Mouse (Mus musculus) embryonic facial prominence, embryonic 10.5 days (tissue): ENCODE data around the gene Zkscan1. TPM values are rescaled to one million over a fixed set of nuclear protein-coding genes. Genes with fewer than 3 reads are reported as not detected.
"Not testable (repeated sequence)": the region's sequence is repeated elsewhere in the genome, so short reads cannot be mapped to it uniquely, and the experiment has no call there.

Experiments
- DNase-seq: peaks from one replicate; pipeline ENCODE4 v3.0.0-alpha.2; 2017; ENCODE audit warnings: low spot score
- H3K27ac ChIP-seq: fragments of 300-500 bp; sonication (generic); replicated peaks from 2 replicates; pipeline ENCODE4 v1.5.1; 2016; ENCODE audit warnings: mild to moderate bottlenecking
- H3K27me3 ChIP-seq: fragments of 300-500 bp; sonication (generic); replicated peaks from 2 replicates; pipeline ENCODE4 v1.6.1; 2016; ENCODE audit warnings: low read depth, mild to moderate bottlenecking; ENCODE audit not compliant: poor library complexity, severe bottlenecking
- H3K36me3 ChIP-seq: fragments of 300-500 bp; sonication (generic); replicated peaks from 2 replicates; pipeline ENCODE4 v1.6.1; 2016; ENCODE audit warnings: mild to moderate bottlenecking, moderate library complexity
- H3K4me1 ChIP-seq: fragments of 300-500 bp; sonication (generic); 2 replicates; pipeline ENCODE4 v1.6.1; 2016
- H3K4me3 ChIP-seq: fragments of 300-500 bp; sonication (generic); 2 replicates; pipeline ENCODE4 v1.5.1; 2016; ENCODE audit warnings: mild to moderate bottlenecking, moderate library complexity
- H3K9me3 ChIP-seq: fragments of 300-500 bp; sonication (generic); 2 replicates; pipeline ENCODE4 v1.6.1; 2016; ENCODE audit warnings: mild to moderate bottlenecking
- WGBS: fragments of 180-500 bp; shearing (Covaris S2); methylation state at CpG from one replicate; pipeline ENCODE4 v1.1.7; 2016; 5-methylcytosine and 5-hydroxymethylcytosine counted together
- polyA plus RNA-seq: library from polyadenylated mRNA; unstranded; fragments of >200 nt; fragmentation: Nextera tagmentation; extraction: Ambion mirVana; gene quantifications from 2 replicates; pipeline ENCODE4 v1.2.1, GENCODE M21; 2016

Gene Zkscan1
- 28.2 and 30.0 TPM in 2 replicates for polyA plus RNA-seq

DNA sequence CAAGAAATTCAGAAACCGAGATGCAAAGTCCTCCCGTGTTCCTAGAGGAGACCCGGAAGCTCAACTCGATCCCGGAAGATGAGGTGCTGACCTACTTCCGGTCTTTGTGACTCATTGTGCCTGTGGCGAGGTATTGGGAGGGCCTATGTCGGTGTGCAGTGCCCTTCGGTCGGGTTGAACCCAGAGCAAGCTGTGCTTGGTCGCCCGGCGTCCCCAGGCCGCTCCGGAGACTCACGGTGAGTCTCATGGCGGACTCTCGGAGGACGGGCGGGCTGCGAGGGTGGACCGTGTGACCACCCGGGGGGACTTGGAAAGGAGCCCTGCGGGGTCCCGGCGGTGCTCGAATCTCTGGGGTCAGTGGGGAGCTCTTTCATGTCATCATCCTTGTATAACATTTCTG is at the start of gene Zkscan1:
TSS of gene Zkscan1 (plus strand) at position 89 of the 400 bp plus-strand sequence.
- peak within 1 kb of the TSS; percentile 95 for H3K4me3 ChIP-seq
- WGBS, result under 1% methylated on average over 27 of the region's 27 CpGs
- peak within 1 kb of the TSS; percentile 99 for H3K27ac ChIP-seq
- peaks cover 11% of the 10 kb centered on the region for H3K4me1 ChIP-seq
- peak; percentile 89 for DNase-seq
- no peaks in the 10 kb centered on the region for H3K9me3 ChIP-seq
- no peaks in the 10 kb centered on the region for H3K27me3 ChIP-seq
- H3K36me3 ChIP-seq, result peaks cover 25% of the 10 kb centered on the region

DNA sequence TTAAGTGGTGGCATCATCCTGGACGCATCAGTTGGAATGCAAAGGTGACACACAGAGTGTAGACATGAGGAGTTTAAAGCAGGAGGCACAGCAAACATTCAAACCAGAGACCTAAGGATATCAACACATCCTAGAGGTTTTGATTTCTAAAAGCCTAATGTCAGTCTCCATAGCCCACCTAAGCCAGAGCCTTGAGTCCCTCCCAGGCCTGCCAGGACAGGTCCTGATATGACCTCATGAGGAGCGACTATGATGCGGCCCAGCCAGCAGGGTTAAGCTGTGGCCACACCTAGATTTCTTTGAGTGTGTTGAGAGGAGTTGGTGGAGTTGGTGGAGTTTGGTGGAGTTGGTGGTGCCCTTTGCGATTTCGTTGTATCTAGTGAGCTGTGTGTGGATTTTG is 32.0 kb upstream of the Zkscan1 start, which contains the start of gene Smok3c:
TSS of gene Smok3c (plus strand) at position 301 of the 400 bp plus-strand sequence.
- H3K36me3 ChIP-seq, H3K4me3 ChIP-seq, H3K27ac ChIP-seq, DNase-seq, H3K9me3 ChIP-seq, H3K4me1 ChIP-seq, H3K27me3 ChIP-seq: not testable (repeated sequence)
- no CpG with 5 or more reads among the region's 5 CpGs for WGBS

DNA sequence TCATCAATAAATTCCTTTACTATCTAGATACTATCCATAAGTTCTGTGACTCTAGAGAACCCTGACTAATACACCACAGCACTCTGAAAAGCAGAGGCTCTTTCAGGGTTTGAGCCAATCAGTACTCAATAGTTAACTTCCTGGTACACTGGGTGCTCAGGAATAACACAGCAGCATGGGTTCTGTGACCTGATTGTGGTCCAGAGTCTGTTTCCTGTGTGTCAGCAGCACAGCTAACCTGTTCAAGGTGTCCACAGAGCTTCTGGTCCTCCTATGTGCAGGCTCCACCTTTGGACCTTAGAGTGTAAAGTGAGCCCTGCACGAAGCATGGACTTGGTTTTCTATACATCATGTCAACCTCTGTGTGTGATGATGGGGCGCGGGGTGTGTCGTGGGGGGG is 11.1 kb upstream of the Zkscan1 start:
- no peaks in the 10 kb centered on the region for H3K4me1 ChIP-seq
- no peaks in the 10 kb centered on the region for H3K9me3 ChIP-seq
- H3K4me3 ChIP-seq, result no peak overlapping the region
- H3K36me3 ChIP-seq, result no peaks in the 10 kb centered on the region
- DNase-seq, result no peak
- no peaks in the 10 kb centered on the region for H3K27me3 ChIP-seq
- WGBS, result 90% methylated on average over 4 of the region's 4 CpGs
- no peak overlapping the region for H3K27ac ChIP-seq

DNA sequence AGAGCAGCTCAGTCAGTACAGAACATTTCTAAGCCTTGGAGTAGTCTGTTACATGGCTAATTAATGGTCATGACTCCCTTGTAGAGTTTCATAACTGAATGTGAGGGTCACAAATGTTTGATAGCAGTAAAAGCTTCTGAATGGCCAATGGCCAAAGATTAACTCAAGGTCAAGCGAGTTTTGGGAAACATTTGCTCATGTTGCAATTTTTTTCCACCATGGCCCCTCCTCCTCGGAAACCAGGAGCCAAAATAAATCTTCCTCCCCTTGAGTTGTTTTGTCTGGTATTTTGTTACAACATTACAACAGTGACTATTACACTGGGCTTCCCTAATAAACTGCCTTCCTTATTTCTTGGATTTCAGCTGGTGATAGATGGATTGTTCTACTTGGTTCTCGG is 9.2 kb upstream of the Zkscan1 start:
- Histone ChIP-seq H3K9me3 (no peaks in the 10 kb centered on the region), H3K36me3 (no peaks in the 10 kb centered on the region), H3K4me3 (no peak overlapping the region), H3K27ac (no peak overlapping the region), H3K4me1 (no peaks in the 10 kb centered on the region), H3K27me3 (no peaks in the 10 kb centered on the region)
- no peak for DNase-seq
- WGBS, result 78% methylated on average over 3 of the region's 3 CpGs

DNA sequence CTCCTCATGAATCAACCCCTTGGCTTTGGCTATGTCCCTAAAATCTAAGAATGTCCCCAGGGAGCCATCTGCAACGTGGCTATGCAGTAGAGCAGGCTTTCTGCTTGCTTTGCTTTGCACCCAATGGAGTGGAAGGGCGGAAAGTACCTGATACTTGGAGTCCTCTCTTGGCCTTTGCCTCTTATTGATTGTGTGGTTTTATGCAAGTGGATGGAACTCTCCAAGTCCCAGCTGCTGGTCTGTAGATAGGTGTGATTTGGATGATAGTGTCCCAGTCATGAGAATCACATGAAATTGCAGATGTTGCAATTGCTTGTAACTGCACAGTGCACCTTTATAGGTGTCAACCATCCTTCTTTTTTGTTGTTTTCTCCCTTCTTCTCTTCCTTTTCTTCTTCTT is 8.7 kb upstream of the Zkscan1 start:
- Histone ChIP-seq H3K27me3 (no peaks in the 10 kb centered on the region), H3K36me3 (no peaks in the 10 kb centered on the region), H3K9me3 (no peaks in the 10 kb centered on the region), H3K4me1 (no peaks in the 10 kb centered on the region), H3K27ac (no peak overlapping the region), H3K4me3 (no peak overlapping the region)
- DNase-seq, result no peak
- 61% methylated on average over 2 of the region's 2 CpGs for WGBS

DNA sequence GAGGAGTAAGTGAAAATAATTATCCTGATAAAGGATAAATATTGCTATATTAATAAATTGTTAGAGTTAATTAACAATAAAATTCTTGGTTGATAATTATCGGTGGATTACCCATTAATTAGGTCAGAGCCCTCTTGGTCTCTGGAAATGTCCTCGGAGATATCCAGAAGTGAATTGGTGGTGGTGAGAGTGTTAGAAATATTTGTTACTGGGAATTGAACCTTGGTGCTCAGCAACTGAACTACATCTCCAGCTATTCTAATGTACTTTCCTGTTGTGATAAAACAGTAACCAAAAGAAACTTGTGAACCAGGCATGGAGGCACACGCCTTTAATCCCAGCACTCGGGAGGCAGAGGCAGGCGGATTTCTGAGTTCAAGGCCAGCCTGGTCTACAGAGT is 4.4 kb upstream of the Zkscan1 start:
- no peaks in the 10 kb centered on the region for H3K27me3 ChIP-seq
- H3K36me3 ChIP-seq, result no peaks in the 10 kb centered on the region
- no peak for DNase-seq
- WGBS, result 88% methylated on average over 5 of the region's 5 CpGs
- H3K27ac ChIP-seq, result no peak overlapping the region
- no peak overlapping the region for H3K4me3 ChIP-seq
- no peaks in the 10 kb centered on the region for H3K9me3 ChIP-seq
- H3K4me1 ChIP-seq, result no peaks in the 10 kb centered on the region

DNA sequence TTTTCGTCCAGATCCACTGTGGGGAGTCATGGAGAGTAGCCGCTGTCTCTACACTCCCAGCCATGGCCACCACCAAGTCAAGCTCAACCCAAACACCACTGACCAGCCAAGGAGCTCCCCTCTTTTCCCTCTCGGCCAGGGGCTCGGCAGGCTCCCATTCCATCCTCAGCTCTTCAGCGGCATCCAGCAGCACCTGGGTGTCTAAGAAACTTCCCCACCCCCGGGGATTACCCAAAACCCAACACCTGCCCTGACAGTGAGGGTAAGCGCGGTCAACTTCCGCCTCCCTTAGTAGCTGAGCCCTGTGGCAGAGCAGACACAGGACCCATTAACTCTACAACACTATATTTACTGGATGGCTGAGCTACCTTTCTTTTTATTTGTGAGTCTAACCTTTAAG is 3.4 kb upstream of the Zkscan1 start:
- DNase-seq, result no peak
- Histone ChIP-seq H3K36me3 (no peaks in the 10 kb centered on the region), H3K27ac (no peak overlapping the region), H3K4me3 (no peak overlapping the region), H3K9me3 (no peaks in the 10 kb centered on the region), H3K4me1 (peaks cover 6% of the 10 kb centered on the region), H3K27me3 (no peaks in the 10 kb centered on the region)
- 86% methylated on average over 9 of the region's 9 CpGs for WGBS

DNA sequence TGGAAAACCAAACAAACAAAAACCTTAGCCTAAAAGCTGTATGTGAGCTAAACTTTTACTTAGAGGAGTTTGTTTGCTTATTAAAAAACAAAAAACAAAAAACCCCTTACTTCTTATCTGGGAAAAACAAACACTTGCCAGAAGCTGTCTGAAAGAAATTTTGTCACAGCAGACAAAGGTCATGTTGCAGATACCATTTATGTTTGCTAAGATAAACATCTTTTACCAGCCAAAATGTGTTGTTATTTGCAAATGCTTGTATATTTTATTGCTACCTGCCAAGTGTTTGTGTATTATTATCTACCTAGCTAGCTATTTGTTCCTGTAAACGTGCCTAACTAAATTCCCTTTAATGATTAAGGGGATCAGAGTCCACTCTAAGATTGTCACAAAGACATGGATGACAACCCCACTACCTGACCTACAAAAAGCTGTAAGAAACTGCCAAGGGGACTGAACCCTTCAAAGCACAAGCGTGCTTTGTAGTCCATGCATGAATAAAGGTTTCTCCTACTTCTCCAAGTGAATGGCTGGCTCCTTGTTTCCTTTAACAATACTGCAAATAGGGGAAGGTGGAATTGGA is 1.5 kb upstream of the Zkscan1 start:
- H3K4me3 ChIP-seq, result no peak overlapping the region
- WGBS, result 68% methylated on average over 2 of the region's 2 CpGs
- no peaks in the 10 kb centered on the region for H3K27me3 ChIP-seq
- H3K9me3 ChIP-seq, result no peaks in the 10 kb centered on the region
- no peak overlapping the region for H3K27ac ChIP-seq
- DNase-seq, result no peak
- H3K4me1 ChIP-seq, result peaks cover 11% of the 10 kb centered on the region
- peaks cover 14% of the 10 kb centered on the region for H3K36me3 ChIP-seq

DNA sequence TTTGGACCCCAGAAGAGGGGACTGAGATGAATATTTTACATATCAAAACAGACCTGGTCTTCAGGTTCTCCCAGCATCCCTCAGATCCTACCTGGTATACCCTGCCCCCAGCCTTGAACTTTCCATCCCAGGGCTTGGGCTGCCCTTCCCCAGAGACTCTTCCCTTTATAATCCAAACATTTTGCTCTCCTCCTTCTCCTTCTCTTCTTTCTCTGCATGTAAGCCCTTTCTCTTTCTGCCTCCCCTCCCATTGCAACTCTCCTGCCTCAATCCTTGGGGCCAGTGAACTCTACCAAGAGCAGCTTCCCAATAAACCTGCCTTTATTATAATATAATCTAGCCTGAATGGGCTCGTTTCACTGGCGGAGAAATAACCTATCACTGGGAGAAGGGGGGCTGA is 948 bp upstream of the Zkscan1 start:
- Histone ChIP-seq H3K27ac (no peak overlapping the region), H3K9me3 (no peaks in the 10 kb centered on the region), H3K4me3 (no peak overlapping the region), H3K4me1 (peaks cover 11% of the 10 kb centered on the region), H3K27me3 (no peaks in the 10 kb centered on the region), H3K36me3 (peaks cover 19% of the 10 kb centered on the region)
- WGBS, result 96% methylated on average over 2 of the region's 2 CpGs
- DNase-seq, result no peak

DNA sequence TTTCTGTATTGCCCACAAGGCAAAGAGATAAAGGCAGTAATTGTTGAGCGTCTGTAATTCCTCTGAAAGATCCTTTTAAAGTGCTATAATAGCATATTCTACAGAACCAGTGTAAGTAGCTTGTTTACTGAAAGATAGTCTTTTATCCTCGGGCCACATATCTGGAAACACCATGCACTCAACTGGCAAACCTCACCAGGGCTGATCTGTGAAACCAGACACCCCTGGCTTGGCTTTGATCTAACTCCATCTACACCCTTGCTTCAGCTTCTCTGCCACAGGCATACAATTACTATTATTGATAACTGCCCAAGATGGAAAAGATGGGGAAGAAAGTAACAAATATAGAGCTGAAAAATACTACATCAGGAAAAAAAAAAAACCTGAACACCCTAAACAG is 377 bp upstream of the Zkscan1 start:
- Histone ChIP-seq H3K27me3 (no peaks in the 10 kb centered on the region), H3K4me3 (peak overlapping the region; percentile 95), H3K9me3 (no peaks in the 10 kb centered on the region), H3K36me3 (peaks cover 25% of the 10 kb centered on the region), H3K4me1 (peaks cover 11% of the 10 kb centered on the region), H3K27ac (peak overlapping the region; percentile 99)
- 68% methylated on average over 2 of the region's 2 CpGs for WGBS
- DNase-seq, result no peak

DNA sequence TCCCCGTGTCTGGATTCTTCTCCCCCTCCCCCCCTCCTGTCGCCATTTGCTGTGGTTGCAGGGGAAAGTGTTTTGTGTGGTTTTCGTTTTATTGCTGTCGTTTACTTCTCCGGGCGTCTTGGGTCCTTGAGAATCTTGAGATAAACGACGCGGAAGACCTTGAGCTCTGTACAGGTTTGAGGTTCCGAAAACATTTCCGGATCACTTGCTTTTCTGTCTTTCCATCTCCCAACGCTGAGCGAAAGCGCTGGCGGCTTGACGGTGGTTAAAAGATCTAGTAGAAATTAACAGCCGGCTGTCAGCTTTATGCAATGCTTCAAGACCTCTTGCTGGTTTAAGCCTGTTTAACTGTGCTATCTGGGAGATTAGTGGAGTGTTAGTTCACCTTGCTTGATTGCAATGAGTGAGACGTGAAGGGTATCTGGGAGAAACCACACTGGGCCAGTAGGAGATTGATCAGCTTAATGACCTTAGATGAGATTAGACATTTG is 582 bp downstream of the Zkscan1 start:
- WGBS, result under 1% methylated on average over 18 of the region's 18 CpGs
- DNase-seq, result no peak
- H3K27ac ChIP-seq, result peak overlapping the region; percentile 99
- no peaks in the 10 kb centered on the region for H3K27me3 ChIP-seq
- H3K36me3 ChIP-seq, result peaks cover 27% of the 10 kb centered on the region
- H3K9me3 ChIP-seq, result no peaks in the 10 kb centered on the region
- H3K4me3 ChIP-seq, result peak overlapping the region; percentile 95
- H3K4me1 ChIP-seq, result peaks cover 11% of the 10 kb centered on the region

DNA sequence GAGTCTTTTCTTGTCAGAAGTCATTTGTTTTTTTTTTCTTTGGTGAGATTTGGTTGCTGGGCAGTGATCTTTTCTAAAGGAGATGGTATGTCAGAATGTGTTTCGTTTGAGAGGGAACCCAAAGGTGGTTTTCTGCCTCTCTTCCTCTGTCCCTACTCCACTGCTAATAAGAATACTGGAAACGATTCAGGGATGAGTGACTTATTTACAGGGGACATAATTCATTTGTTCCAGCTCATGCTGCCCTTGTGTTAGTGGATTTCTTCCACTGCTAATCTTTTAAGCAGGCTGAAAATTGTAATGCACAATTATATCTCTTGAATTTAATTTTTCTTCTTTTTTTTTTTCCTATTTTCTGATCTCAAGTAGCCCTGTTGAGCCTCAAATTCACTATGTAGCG is 2.0 kb downstream of the Zkscan1 start:
- 91% methylated on average over 3 of the region's 3 CpGs for WGBS
- H3K4me1 ChIP-seq, result peaks cover 11% of the 10 kb centered on the region
- peak overlapping the region; percentile 95; the same call in 1 of the 2 replicates for H3K4me3 ChIP-seq
- peaks cover 35% of the 10 kb centered on the region for H3K36me3 ChIP-seq
- DNase-seq, result no peak
- H3K27me3 ChIP-seq, result no peaks in the 10 kb centered on the region
- H3K9me3 ChIP-seq, result no peaks in the 10 kb centered on the region
- no peak overlapping the region for H3K27ac ChIP-seq

DNA sequence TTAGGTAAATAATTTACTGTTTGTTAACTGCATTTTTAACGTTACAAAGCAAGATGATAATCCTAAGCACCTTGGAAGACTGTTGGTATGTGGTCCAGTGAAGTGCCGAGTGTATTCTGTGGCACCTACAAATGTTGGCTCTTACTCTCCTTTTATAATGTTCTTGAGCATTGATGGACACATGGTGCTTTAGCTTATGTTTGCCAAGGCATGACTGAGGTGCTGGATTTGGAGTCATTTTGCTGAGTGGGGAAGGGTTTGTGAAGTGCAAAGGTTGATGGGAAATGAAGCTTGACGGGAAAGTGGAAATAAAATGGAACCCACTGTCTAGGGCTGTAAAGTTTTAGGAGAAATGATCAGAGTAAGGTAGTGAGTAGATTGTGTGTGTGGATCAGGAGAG is 3.5 kb downstream of the Zkscan1 start:
- WGBS, result 90% methylated on average over 3 of the region's 3 CpGs
- H3K4me1 ChIP-seq, result peaks cover 11% of the 10 kb centered on the region
- peaks cover 49% of the 10 kb centered on the region for H3K36me3 ChIP-seq
- no peak overlapping the region for H3K4me3 ChIP-seq
- DNase-seq, result no peak
- no peaks in the 10 kb centered on the region for H3K27me3 ChIP-seq
- no peaks in the 10 kb centered on the region for H3K9me3 ChIP-seq
- no peak overlapping the region for H3K27ac ChIP-seq
